Mouse (Mus musculus): ENCODE data around the gene Ecm2.
A peak's percentile ranks its signal among the peaks of the same experiment; 100 is the strongest.

The Ecm2 gene

DNA sequence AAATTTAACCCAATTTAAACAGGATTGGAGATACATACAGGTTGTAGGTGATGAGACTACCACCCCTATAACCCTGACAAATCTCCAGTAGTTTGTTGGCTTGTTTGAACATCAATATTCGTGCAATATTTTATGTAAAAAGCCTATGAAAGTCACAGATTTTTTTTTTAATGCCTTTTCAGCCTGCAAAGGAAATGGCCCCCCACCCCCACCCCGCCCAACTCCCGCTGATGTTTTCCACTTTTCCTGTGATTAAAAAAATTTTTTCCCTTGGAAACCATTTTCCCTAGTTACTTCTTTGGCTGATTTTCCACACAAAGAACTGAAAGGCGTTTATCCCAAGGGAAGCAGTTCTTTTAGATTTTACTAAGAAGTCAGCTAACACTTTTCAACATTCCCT, at the start of gene Ecm2:
Gene Ecm2 (plus strand): TSS at position 301 of the 400 bp plus-strand sequence.
- DNase-seq (ENCODE audit: low spot score), result no peak

DNA sequence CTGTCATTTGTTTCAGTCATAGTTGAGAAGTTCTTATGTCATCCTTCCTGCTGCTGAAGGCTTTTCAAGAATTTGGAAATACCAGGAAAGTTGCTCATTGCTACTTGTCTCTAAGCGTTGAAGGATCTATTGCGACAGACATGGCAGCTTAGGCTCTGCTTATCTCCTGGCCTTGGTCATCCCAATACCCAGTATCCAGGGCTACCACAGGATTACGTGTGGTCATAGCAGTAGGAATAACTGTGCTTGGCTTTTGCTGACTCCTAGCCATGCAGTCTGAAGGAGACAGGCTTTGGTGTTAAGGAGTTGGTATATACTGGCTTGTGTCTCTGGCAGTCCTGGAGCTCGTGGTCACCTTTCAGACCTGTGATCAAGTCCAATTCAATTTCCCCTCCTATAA, 44.3 kb upstream of the Ecm2 start:
- DNase-seq (ENCODE audit: low spot score), result no peak

DNA sequence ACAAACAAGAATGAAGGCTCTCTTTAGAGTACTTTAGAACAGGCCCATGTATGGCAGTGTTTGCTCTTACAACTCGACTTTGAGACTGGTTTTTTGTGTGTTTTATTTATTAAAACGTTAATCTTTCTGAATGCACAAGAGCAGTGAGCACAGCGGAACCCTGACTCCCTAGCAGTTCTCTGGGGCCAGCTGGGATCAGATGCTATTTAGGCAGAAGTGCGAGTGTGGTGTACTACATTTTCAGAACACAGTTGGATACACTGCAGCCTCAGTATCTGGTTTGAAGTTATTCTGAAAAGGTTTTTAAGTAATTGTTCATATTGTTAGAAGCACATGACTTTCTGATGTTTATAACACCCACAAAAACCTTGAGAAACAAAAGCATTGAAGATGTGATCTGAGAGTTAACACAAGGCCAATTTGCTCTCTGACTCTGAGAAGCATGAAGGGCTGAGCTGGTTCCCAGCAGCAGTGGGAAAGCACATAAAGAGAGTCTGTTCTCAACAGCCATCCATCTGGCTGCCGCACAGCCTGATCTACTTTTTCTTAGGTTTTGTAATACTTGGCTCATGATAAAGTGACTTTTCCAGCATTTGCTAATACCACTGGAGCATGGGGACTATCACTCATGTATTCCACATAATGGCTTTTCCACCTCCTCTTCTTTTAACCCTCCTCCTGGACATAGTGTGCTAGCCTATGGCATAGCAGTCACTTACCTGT, 43.8 kb upstream of the Ecm2 start:
- peak; percentile 39 for DNase-seq (ENCODE audit: low spot score)

DNA sequence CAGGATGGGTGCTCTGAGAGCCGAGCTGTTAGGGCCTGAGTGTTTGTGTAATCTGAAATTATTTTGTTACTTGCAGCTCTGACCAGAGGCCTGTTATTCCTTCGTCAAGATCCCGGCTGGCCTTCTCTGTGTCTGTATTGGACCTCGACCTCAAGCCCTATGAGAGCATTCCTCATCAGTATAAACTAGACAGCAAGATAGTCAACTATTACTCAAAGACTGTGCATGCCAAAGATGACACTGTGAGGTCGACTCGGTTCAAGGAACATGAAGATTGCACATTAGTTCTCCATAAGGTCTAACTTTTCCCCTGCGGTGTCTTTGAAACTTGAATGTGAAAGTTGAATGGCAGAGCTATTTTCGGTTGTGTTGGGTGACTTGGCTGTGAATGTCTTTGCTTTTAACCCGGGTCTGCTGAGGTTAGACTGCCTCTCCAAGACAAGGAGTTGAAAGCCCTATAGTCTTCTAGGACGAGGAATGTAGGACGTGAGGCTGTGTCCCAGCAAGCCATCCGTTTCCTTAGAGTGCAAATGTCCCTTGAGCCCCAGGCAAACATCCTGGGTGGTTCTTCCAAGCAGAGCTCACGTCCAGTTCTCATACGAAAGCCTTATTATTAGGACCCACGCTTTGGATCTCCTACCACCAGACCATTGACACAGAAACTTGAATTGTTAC, 43.0 kb upstream of the Ecm2 start:
- DNase-seq (ENCODE audit: low spot score), result no peak

DNA sequence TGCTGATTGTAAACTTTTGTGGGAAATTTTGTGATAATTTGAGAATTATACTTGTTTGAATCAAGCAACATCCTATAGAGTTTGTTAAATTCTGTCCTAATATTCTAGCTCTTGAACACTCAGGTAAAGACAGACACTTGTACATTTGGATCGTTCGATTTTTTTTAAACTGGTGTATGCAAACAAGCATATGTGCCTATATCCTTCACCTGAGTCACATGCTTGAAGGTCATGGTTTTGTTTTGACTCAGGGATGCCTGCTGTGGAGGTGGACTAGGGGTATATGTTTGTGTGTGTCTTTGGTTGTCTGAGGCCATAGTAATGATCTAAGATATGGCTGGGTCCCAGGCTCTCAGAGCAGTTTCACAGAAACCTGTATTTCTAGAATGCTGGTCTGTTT, 41.7 kb upstream of the Ecm2 start:
- DNase-seq (ENCODE audit: low spot score), result no peak

DNA sequence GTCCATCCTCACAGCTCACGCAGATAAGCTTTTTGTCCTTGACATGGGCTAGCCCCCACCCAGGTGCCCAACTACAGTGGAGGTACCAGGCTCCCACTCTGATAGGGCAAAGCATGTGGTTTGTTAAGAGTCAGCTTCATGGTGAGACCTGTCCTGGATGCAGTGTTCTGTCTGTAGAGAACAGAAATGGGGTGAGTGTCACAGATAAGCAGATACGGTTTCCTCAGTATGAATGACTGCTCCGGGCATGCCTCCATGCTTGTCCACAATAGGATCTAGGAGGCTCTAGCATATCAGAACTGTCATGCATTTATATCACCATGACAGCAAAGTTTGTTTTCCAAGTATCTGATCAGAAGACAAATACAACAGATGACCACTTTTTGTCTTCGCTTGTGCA, 38.7 kb upstream of the Ecm2 start:
- no peak for DNase-seq (ENCODE audit: low spot score)

DNA sequence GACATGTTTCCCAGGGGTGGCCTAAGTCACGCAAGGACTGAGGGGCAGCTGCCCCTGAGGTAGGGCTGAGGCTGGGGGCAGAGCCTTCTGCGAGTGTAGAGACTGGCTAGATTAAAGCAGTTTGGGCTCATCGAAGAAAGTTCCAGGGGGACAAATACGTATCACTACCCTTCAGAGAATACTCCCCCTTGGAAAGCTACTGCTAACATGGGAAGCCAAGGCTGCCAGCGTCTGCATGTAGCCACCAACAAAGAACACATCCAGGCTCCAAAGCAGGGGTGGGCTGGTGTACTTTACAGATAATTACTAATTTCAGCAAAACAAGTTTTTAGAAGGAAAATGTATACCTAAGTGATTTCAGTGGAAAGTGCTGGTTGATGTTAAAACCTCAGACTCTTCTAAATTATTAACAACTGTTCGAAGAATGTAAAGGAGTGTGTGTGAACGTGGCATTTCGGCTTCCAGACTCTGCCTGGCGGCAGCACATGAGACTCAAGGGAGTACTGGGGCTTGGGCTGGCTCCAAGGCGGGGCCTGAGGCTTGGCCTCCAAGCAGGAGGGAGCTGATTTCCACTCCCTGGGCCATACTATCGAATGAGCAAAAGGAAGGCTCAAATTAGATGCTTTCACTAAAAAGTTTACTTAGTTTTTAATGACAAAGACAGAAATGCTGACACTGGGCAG, 38.1 kb upstream of the Ecm2 start:
- DNase-seq (ENCODE audit: low spot score), result no peak

DNA sequence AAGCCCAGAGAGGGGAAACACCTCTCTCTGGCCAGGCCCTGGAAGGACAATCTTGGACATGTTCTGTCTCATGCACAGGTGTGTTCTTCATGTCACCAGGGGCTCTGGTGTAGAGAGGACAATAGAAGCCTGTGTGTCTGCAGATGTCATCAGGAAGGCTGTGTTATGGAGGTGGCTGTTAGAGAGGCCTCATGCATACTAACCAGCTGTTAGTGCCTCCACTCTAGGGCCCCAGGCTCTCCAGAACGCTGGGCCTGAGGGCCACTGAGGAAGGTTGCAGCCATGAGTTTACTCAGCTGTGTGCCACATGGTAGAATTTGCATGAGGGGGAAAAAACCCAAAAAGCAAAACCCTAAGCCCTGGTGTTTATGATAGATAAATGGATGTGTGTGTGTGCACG, 37.0 kb upstream of the Ecm2 start:
- DNase-seq (ENCODE audit: low spot score), result no peak

DNA sequence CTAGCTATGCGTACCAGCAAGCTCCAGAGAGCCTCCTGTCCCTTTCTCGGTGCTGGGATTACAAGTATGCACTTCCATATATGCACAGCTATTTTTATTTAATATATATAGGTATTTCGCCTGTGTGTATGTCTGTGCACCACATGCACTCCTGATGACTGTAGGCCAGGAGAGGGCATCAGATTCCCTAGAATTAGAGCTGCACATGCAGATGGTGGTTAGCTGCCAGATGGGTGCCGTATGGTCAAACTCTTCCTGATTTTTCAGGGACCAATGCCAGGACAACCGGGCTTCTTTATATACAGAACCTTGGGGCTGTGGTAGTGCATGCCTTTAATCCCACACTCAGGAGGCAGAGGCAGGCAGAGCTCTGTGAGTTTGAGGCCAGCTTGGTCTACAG, 35.6 kb upstream of the Ecm2 start:
- DNase-seq (ENCODE audit: low spot score), result no peak

DNA sequence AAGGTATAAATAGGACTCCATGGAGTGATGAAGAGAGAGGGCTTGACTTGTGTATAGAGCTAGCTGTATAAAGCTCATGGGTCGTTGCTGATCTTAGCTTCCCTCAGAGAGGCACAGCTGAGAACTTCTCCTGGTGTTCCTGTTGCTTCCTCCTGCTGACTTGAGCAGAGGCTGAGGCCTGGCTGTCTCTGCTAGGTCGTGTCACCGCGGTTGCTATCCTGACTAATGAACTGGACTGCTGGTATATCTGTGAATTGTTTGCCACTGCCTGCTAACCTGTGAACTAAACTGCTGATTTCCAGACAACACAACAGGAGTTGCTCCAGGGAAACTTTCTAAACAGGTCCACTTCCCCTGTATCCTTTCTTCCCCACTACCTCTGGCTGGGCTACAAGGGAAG, 34.3 kb upstream of the Ecm2 start:
- DNase-seq (ENCODE audit: low spot score), result no peak

DNA sequence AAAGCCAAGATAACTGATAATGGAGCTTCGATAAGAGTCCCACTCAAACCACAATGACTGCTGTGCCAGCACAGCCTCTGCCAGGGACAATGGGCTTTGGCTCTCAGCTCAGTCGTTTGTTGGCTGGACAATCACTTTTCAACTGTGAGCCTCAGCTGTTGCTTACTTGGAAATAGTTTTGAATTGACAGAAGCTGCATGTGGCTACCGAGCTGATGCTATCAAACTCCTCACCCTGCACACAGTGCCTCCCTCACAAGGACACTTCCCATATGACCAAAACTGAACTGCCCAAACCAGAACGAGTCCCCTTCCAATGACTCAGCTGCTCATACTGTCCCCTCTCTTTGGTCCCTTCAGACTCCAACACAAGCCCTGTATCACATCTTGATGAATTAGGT, 33.8 kb upstream of the Ecm2 start:
- no peak for DNase-seq (ENCODE audit: low spot score)

DNA sequence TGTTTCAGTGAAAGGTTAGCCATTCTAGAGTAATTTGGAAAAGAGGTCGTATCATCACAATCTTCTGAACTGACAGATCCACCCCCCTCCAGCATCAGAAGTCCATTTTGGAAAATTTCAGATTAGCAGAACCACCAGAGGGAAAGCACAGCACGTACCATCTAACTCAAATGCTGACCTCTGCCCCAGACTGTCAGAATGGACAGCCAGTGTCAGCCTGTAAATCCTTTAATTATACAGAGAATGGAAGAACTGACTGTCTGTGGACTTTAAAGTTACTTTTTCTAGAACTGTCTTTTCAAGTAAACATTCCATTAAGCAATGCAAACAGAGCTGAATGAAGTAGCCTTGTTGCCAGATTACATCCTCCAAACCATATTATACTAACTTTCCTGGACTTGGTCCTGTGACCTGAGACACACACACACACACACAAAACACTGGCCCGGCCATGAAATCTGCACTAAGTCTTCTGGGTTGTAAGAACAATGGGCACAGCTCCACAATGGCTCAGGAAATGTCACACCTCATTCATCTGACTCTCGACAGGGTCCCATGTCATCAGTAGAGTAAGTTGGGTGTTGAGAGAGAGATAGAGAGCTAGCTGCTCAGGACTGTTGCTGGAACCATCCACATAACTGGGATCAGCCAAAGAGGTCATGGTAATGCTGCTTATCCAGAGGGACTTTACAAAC, 32.5 kb upstream of the Ecm2 start:
- no peak for DNase-seq (ENCODE audit: low spot score)

DNA sequence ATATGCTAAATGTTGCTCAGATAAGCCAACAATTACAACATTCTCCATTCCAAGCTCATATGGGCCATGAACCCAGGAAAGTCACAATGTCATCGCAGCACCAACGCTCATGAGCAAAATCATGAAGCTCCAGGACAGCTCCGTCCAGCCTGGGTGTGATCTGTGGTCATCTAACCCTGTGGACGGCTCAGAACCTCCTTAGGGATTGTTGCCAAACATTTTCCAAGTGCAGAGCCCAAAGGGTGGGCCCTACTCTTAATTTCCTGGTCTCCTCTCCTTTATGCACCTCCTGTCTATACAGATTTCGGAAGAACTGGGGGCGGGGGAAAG, 32.0 kb upstream of the Ecm2 start:
- no peak for DNase-seq (ENCODE audit: low spot score)

DNA sequence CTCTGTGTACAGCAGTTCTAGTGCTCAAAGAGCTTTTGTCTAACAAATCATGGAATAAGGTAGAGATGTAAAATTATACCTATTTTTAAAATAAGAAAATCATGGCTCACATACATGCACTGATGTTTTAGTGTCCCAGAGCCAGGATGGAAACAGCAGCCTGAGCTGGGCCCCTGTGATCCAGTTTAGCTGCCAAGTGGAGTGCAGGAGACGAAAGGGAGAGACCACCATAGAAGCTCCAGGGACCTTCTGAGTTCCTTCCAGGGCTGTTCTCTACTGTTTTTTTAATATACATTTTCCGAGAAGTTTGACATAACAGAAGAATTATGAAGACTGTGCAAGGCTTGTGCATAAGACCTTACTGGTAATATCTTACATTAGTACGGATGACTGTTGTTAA, 26.7 kb upstream of the Ecm2 start:
- no peak for DNase-seq (ENCODE audit: low spot score)

DNA sequence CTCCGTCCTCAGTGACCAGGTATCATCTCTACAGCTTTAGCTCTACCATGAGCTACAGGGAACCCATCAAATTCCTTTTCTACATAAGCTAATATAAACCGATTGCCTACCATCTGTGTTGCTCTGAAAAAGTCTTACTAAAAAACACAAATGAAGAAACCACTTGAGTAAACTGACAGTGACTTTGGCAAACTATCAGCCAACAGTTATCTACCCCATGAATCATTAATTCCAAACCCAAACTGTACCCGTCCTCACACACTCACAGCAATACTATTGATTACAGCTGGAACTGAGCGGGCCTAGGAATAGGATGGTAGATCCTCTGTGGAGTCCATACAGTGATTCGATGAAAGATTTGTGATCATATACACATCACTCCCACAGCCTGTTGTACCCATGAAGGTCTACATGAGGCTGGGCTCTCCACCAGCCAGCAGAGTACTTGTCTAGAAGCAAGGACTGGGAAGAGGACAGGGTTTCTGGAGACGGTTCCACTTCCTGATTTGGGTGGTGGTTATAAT, 25.7 kb upstream of the Ecm2 start:
- no peak for DNase-seq (ENCODE audit: low spot score)

DNA sequence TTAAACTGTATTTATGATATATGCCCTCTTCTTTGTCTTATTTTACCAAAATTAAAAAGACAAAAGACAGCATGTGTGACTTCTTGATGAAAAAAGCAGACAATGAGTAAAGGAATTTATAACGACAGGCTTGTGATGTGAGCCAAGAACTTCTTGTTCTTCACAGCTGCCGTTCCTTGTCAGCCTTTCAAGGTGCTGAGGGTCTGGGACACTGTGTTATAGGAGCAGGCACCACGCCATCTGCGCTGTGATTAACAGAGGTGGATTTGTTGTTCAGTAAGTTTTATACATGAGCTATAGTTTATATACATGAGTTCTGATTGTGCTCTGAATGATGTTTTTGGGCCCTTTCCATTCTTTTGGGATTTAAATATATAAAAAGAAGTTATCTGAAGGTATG, 25.2 kb upstream of the Ecm2 start:
- no peak for DNase-seq (ENCODE audit: low spot score)

DNA sequence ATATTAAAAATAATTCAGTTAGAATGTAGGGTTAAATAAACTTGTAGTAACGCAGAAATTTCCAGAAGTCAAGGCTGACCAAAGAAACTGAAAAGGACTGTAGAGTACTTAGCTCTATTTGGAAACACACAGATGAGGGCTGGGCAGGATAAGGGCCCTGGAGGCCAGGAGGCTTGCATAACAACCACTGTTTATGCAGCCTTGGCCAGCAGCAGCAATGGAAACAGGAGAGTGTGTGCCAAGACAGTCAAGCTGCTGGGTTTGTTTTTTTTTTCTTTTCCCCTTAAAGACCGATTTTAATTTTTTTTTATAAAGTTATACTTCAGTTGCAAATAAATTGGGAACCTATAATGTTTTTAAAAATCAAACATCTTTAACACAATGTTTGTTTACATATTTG, 24.6 kb upstream of the Ecm2 start:
- no peak for DNase-seq (ENCODE audit: low spot score)

DNA sequence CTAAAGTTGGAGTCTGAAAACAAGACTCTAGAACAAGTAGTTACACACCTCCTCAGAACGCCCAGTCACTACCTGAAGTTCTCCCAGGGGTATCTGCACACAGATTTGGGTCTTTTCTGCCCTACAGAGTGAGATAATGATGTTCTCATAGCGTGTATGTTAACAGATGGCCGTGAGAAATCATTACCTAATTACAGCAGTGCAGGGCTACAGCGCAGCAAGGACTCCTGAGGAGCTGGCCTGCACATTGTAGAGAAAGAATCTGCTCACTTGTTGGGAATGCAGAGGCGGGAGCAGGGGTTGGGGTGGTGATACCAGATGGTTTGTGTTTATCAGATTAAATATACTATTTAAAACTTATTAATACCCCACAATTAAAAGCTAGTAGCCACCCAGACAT, 24.1 kb upstream of the Ecm2 start:
- no peak for DNase-seq (ENCODE audit: low spot score)

DNA sequence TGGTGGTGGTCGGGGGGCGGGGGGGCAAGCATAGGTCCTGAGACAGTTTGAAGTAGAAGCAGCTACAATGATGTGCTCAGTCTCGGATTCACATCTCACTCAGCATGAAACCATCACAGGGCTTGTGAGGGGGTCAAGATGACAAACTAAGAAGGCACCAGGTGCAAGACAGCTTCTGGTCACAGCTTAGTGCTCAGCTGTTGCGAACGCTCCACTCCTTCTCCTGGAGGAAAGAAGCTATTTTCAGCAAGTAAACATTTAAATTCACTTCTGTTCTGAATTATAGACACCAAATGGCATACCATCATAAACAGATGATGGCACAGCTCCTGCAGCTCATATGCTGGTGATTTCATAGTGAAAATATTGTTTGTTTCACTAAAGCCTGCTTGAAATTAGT, 19.2 kb upstream of the Ecm2 start:
- no peak for DNase-seq (ENCODE audit: low spot score)

DNA sequence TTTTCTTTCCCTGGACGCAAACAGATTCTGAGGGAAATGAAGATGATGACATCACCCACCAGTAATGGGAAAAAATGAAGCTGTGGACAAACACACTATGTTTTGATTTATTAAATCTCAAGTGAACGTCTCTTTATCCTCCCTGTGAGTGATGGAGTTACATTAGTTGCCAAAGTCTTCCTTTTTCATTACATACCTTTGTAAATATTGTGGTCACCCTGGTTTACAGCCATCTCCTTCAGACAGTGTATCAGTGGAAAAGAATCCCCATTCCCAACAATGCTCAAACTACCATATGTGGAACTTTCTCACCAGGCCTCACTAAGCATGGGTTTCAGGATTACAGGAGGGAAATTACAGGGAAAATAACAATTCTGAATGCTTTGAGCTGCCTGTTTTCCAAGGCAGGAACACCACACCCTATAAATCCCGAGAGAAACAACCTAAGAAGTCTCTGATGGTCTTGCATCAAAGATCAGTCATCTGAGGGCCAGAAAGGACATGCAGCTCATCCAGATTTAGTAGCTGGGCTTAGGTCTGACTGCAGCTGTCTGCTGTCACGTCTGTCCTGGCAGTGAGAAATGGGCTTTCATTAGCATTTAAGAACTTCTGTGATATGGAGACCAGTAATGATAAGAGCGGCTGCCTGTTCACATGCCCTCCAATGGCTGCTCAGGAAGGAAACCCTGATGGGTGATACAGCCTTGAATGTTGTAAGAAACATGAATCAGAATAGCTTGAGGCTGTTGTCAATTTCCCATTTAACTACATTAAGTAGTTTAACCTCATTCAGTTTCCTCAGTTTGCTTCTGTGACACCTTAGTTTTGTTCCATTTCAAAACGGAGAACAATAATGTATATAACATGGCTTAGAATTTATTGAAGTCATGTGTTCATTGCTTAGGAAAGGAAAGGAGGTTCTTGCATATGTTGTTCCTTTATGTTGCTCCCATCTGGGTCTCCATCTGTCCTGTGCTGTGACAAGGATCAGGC, 11.9 kb upstream of the Ecm2 start, which contains the start of gene Tes3-ps:
Gene Tes3-ps (plus strand): TSS at position 943 of the 993 bp plus-strand sequence.
- no peak for DNase-seq (ENCODE audit: low spot score)

DNA sequence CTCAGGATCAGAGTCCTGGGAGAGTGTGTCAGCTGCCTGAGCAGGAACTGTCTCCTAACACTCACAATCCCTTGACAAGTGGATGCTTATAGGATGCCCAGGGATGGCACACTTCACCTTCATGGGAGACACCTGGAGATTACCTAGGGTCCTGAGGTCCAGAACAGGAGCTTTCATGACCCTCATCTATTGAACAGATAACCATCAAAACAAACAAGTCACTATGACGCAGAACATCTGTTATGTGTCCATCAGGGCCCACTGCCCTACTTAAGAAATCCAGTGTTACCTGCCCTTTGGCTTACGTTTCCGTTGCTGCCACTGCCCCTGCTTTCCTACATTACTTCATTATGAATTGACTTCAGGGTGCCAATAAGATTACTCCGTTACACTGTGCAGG, 1.2 kb downstream of the Ecm2 start:
- no peak for DNase-seq (ENCODE audit: low spot score)

All from left cerebral cortex, adult 11 months (tissue).